Mouse (Mus musculus): ENCODE measurements around the gene Ccdc159.

GRCm38 (mm10) chr9:21909474-21910223 lies 17.6 kb upstream of the Ccdc159 start:
- TF ChIP-seq CTCF (IDR thresholded peaks at IDR 0.05; ENCODE audit: borderline replicate concordance, insufficient read depth, low read depth, low read length) (no peak), POLR2A (IDR thresholded peaks at IDR 0.05; ENCODE audit: borderline replicate concordance, insufficient read depth, low read length) (no peak)
